Mouse (Mus musculus): Measurements from ENCODE around the gene Whrn.

The Whrn gene

DNA sequence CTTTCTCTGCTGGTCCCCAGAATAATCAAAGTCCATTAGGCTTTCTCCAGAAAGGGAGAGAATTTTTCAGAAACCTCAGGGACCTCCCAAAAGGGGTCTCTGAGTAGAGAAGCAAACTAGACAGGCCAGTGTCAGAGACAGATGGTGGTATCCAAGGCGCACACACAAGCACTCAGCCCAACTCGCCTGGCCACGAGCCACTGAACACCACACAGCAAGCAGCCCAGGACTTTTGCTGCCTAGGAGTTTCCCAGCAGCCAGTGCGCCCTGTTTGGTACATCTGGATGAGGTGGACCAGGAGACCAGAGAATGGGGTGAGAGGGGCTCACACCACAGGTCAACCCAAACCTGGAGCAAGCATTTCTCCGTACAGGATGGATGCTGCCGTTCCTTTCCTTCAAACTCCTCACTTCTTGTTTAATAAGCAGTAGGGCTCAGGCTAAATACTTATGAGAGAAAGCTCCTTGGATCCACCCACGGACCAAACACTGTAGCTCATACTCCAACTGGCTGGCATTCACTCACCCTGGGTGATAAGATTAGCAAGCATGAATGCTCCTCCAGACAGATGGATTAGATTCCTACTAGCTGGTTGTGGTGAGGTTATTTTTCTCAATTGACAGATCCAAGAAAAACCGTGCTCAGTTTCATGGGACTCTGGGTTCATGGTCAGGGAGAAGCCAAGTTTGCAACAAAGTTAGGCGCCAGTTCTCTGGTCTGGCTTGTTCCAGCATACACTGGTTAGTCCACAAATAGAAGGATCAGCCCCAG is 2.3 kb downstream of the Whrn start:
- no peak for DNase-seq

DNA sequence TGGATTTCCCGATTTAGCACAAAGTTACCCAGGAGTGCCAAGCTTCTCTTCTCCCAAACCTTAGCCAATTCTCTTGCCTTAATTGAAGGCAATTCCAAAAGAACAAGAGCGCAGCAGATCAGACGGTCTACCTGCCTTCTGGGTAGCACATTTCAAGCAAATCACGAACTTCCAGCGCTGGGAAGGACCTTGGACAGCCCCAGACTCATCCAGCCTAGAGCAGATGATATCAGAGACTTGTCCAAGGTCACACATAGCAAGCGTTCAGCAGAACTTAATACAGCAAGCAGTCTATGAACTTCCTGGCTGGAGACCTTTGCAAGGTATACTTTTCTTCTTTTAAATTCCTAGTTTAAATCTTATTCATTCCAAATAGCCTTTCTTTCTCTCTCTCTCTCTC is 4.3 kb downstream of the Whrn start:
- DNase-seq, result no peak

DNA sequence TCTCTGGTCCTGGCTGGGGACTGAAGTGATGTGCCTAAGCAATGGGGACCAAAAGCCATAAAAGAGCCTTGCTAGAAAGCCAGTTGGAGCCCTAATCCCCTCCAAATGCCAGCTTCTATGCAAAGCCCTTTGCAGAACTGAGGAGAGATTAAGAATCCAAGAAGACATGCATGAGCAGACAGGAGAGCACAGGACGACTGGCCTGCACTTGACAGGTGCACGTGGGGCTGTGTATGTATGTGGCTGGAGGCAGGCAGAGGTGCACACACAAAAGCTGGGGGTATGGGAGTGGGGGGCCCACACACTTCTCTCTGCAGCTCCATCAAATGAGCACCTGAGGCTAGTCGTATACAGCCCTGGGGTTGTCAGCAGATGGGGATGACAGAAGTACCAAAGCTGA is 5.6 kb downstream of the Whrn start:
- peak; percentile 52 for DNase-seq

DNA sequence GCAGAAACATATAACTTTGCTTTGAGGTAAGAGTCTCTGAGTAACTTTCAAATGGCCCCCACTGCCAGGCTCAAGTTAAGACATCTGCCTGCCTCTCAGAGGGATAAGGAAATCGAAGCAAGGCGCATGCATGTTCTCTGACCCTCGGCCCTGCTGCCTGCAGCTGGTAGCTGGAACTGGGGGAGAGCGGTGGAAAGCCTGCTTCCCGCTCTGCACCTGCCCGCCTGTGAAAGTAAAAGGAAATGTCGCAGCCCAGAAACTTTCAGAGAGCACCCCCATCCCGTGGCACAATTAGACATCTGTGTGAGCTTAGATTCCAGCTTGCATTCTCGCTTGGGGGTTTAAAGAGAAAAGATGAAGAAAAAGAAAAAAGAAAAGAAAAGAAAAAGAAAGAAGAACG is 6.1 kb downstream of the Whrn start:
- DNase-seq, result peak; percentile 80

DNA sequence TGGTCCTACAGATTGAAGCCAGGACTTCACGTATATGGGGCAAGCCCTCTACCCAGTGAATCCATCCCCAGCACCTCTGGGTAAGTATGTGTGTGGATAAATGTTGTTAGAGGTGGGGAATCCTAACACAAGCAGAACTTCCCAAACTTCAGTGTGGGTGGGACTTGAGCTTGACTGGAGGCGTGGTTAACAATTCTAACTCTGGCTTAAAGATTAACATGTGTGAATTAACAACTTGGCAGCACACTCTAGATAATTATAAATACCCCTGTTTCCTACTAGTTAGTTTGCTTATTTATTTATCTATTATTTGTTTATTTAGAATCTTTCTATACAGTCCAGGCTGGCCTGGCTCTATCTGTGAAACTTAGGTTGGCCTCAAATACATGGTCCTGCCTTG is 7.9 kb downstream of the Whrn start:
- DNase-seq, result no peak

DNA sequence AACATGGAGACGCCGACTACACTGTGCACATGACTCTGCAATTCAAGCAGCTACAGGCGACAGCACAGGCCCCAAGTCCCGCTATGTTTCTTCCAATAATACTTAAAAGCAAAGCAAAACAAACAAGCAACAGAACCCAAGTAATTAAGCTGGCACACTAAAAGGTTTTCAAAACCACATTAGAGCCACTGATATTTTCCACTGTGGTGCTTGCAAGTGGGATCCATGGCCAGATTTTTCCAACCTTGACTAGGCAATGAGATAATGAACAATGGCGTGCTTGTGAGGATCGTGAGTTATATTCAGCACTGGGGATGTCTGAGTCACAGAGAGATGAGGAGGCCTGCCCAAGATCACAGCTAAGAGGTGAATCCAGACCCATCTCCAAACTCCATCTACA is 8.5 kb downstream of the Whrn start:
- no peak for DNase-seq

DNA sequence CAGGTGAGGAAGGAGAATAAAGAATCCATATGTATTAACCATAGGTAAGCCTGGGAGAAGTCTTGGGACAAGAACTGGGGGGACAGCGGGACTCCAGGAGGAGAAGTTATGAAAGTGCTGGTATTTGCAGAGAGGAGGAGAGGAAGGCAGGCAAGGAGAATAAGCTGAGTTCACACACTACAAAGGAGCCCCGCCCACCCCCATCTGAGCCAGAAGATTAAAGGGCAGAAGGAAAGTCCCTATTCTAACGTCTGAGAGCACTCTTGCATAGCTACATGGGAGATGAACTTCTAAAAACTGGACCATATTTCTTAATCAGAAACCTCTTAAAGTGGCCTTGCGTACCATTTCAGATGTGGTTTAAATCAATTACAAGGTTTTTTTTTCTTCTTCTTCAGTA is 9.3 kb downstream of the Whrn start:
- peak; percentile 76 for DNase-seq

DNA sequence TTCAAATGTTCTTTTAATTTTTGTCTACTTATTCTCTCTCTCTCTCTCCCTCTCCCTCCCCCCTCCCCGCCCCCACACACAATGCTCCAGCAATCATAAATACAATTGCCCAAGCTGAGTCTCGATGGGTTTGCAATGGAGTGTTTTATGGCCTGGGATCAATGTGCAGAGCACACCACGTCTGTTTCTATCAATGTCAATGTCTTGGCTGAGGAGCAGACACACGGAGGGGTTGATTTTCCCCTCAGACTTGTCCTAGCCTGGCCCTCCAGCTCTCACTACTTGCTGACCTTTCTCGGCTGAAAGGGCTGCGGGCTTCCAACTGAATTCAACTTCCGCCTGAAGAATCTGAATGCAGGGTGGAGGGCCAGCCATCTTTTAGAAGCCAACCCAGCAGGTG is 12.1 kb downstream of the Whrn start:
- DNase-seq, result no peak

DNA sequence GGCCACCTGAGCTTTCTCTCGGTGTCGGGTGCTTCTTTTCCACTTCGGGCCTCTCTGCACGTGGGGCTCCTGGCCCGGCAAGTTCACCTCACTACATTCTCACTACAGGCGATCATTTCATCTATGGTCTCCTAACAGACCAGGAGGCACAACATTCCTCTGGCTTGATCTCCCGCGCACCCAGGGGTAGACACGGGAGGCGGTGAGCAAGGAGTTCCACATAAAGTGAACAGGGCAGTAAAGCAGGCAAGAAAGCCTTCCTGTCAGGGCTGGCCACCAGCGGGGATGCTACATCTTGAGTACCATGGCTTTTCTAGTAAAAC is 15.0 kb downstream of the Whrn start:
- DNase-seq, result no peak

DNA sequence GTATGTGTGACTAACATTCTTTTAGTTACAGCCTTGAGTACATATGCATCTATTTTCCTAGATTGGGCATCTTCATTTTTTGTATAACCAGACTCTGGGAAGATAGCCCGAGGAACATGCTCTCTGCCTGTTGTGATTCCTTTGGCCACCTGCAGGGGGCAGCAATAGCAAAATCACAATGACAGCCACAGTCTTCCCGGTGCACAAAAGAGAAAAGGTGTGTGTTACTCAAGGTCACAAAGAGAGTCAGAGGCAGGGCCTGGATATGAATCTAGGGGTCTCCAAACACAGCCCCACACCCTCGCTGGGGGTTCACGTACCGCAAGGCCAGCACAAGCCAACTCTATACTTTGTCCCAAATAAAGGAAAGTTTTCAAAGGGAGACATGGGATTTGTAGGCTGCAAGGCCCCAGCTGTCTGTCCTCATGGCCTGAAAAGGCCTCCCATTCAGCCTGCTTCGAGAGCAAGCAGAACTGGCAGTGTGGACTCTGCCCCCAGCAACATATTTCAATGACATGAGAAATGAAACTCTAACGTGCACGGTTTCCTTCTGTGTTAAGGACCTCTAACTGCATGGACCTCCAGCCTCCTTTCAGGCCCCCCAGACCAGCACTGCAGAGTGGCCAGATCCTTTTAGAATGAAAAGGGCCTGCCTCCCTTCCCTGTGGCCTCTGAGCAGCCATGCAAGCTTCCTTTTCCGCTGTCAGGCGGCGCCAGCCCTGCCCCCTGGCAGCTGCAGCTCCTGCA is 15.5 kb downstream of the Whrn start:
- DNase-seq, result peak; percentile 86

DNA sequence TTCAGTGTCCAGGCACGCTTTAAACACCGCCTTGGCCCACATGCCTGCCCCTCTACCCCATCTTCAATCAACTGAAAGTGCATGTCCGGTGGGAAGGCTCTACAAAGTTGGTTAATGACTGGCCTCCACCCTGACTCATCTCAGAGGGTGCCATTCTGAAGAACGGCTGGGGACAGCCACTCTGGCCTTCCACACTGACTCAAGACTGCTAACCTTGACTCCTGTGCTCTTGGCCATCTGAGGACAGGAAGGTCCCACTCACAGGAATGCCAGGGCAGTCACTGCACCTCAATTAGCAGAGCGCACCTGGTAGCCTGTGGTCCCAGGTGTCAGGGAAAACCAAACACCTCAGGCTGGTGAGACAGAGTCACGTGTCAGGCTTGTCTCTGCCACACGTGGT is 17.8 kb downstream of the Whrn start:
- DNase-seq, result no peak

DNA sequence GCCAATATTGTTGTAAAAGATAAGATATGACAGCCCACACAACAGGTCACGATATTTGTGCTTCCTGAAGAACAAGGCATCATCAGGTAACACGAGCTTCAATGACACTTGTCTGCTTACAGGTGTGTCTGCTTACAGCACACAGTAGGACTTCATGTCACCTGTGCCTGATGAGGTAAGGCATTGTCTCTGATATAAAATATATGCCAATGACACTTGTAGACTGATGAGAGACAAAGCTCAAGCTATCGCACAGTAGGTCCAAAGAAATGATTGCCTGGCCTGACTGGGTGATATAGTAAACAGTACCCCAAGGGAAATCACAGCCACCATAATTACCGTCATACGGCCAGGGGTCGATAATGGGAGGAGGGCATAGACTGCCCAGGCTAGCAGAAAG is 18.9 kb downstream of the Whrn start:
- no peak for DNase-seq

DNA sequence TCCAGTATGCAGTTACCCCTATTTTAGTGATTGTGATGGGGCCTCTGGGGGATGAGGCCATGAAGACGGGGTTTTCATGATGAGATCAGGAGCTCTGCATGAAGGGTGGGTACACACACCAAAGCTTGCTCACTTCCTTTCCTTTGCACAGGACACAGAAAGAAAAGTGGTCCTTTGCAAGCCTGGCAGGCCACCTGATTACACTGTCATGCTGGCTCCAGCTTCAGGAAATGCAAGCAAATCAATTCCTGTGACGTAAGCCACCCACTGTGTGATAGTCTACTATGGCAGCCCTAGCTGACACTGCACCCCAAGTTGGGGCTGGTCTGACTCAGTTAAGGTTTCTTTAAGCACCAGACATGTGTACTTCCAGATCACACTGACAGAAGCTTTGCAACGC is 20.6 kb downstream of the Whrn start:
- peak; percentile 45 for DNase-seq

DNA sequence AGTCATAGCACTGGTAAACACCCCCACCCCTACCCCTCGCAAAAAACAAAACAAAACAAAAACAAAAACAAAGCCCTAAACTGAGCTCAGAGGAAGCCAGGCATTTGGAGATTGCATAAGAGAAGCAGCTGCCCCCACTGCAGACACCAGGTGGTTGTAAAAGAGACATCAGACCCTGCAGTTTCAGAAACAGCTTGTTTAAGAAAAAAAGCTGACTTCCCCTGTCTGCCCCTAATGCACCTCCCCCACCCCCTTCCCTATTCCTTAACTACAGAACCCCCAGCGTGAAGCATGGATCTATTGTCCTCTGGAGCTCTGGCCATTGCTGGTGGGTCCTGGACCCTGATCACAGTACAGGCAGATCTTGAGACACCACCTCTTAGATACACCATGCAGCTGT is 21.4 kb downstream of the Whrn start:
- DNase-seq, result peak; percentile 45

DNA sequence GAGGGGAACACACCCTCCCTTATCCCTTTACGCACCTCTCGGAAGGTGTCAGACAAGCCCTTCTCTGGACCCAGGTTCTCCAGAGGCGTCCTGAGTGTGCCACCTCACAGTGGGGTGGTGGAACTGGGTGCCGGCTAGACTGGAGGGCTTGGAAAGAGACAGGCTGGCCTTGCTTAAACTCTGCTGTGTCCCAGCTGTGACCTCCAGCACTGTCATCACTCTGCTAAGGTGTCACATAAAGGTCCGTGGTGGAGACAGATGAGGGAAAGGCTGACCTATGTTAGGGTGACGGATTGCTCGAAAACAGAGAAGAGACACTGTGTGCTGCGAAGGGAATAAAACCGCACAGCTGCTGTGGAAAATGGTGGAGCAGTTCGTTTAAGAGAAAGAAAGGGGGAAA is 28.5 kb downstream of the Whrn start:
- DNase-seq, result no peak

DNA sequence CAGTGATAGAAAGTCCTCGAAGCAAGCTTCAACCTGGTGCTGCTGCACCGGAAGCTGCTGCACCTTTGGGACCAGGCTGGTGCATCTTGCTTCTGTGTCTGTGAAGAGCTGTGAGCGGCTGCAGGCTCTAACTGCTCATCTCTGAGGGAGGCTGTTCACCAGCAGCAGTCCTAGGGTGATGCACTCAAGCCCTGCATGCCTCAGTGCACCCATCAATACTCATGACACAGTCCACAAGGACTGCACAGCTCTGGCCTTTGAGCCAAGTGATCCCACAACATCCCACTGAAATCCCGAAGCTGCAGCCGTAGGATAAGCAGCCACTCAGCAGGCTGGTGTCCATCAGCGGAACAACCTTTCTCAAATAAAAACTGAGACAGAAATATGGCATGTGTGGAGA is 29.6 kb downstream of the Whrn start:
- no peak for DNase-seq

DNA sequence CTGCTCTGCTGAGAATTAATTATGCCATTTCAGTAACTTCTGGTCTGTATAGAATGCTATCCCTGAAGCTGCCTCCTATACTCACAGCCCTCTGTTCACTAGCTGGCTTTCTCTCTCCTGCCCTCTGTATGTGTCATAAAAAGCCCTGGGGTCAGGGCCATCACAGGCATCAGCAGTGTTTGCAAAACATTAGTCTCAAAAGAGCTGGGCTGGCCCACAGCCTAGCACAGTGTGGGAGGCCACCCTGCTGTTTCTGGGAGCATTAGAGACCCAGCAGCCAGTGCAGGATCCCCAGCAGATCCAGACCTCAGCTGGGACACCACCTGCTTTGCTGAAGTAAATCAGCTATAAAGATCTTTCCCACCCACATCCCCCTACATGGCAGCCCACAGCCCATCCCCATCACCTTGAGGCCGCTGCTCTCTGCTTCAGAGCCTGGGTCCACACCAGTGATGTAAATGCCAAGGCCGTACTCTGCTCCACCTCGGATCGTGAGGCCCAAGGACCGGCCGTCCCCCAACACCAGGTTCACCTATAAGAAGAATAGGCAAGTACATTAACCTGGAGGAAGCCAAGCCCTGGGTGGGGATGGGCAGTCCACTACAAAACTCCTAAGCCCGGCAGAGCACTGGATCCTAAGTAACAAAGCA is 34.8 kb downstream of the Whrn start:
- DNase-seq, result no peak

DNA sequence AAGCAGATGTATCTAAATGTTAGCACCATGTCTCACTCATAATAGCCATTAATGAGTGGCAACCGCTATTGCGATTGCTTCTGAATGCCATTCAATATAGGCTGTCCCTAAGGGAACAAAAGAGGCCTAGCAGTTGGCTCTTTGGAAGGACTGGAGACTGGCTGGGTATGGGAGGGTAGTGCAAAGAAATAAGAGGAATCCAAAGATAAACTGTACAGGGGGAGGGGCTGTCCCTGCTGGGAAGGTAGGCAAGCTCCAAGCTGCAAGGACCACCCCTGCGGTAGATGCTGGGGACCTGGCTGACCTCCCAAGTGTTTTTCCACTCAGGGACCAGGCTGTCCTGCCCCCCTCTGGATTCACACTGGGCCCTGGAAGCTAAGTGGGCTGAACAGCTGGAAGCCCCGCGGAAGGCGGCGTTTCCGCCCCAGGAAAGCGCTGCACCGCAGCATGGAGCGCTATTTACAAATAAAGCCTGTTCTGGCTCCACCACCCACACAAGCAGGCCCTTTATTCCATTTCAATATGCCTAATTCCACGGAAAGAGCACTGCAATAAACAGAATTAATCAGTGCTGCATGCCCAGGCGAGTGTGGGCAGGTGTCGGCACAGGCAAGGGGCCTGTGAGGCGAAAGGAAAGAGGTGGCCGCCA is 36.5 kb downstream of the Whrn start:
- no peak for DNase-seq

DNA sequence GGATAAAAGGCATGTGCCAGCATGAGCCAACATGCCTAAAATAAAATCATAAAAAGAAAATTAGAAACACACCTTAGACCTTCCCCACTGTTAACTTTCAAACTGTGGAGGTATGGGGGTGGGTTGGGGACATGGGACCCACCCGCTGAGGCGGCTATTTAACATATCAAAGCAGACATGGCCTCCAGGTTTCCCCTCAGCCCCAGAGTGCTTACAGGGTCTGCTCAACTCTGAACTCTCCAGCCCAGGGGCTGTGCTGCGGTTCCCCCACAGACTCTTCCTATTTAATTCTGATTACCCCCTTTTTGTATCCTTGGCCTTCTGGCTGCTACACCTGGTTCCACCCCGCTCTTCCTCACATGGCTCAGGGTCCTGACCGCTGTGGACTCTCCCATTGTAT is 39.2 kb downstream of the Whrn start:
- DNase-seq, result no peak

DNA sequence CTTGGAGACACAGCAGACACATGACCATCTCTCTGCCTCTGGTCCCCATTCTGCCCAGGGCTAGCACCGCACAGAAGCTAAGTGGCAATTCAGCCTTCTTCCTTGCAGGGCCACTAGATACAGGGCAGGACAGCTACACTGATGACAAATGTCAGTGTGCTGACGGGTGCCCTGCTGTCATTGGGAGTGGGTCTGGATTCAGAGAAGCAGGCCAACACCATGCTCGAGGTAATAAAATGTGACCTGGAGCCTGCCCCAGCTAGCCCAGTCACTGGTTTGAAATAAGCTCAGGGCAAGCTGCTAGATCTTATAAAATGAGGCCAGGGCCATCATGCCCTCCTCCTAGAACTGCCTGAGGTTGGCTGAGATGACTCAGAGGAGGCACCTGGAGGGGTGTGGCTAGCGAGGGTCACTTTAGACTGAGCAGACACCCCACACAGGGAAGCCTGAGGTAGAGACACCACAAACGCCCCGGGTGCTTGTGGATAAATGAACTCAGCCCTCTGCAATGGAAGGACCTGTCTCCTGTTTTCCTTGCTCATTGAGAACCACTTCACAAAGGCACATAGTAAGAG is 41.8 kb downstream of the Whrn start:
- DNase-seq, result no peak

DNA sequence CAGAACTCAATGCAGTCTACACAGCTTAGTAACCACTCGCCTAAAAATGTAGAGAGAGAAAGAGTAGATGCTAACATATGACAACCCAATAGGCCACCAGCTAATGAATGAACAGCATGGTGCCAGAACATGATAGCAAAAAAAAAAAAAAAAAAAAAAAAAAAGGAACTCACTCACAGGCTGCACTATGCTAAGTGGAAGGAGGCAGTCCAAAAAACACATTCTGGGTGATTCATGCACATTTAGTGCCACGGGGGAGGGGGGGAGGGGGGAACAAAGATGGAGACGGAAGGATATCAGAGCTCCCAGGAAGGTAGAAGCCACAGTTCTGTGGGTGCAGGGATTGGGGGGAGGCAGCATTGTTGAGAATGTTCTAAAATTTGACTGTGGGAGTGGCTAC is 43.2 kb downstream of the Whrn start:
- DNase-seq, result no peak

DNA sequence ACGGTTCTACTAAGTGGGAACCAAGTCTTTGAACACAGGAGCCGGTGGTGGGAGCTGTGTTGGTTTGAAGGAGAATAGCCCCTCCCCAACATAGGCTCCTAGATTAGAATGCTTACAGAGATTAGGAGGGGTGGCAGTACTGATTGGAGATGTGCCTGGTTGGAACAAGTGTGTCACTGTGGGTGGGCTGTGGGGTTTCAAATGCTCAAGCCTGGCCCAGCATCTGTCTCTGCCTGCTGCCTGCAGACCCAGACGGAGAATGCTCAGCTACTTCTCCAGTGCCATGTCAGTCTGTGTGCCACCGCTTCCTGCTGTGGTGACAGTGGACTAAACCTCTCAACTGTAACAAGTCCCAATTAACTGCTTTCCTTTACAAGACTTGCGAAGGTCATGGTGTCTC is 45.2 kb downstream of the Whrn start:
- DNase-seq, result no peak

DNA sequence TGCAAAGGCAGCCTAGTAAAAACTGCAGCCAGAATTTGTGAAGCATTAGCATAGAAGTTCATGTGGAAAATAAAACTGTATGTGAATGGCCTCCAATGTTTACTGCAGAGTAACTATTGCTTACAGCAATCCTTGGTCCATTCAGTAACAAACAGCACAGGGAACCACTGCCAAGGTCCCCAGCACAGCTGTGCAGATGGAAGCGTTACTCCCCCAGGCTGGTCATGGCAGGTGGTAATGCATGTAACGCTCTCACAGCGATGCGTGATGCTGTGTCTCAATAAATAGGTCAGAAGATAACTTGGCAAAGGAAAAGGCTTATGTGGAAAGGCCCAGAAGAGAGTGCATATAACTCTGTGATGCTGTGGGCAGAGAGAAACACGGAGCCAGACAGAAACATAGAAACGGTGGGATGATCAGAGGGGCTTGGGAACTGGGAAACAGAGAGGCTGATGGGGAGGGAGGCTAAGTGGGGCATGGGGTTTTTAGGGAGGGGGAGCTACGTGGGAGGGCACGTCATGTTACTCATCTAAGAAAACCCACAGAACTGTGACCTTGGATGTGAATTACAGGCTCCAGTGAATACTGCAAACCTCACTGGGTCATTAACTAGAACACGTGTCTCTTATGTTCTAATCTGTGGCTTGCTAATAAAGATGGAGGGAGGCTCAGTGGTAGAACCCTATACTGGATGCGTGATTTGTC is 51.3 kb downstream of the Whrn start:
- no peak for DNase-seq

Data from thymus, postnatal 25 days (tissue).